In the genomic region with DNA sequence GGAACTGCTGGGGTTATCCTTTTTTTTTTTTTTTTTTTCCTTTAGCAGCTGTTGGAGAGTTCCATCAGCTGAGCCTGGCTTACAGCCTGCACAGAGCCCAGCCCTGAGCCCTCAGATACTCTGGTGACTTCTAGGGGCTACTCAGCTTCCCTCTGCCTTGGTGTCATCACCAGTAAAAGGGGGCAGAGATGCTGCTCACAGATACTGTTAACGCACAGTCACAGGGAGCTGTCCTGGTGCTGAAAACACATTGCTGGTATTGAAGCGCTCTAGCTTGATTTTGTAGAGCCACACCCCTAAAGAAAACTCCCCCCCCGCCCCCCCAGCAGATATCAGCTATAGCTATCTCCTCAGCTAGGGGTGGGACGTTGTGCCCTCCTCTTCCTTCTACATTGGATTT, we compare ENCODE assay signal across 8 mouse cellular contexts.
DNase-seq lines count a peak whose midpoint lies in the region; ATAC-seq and TF ChIP-seq lines count a peak whose summit lies in the region.
"Had no signal": no experiment of that assay in that cellular context is flagged by ENCODE, and none has a peak within 500 bp of the region (broad histone marks: within the 10 kb centered on the region; RNA-seq: fewer than 3 reads in every experiment).

No protein-coding gene starts in this region.

- H3K4me3 ChIP-seq in ES-E14 (ENCODE audit: insufficient read depth in 1 of 2, low read depth in 1 of 2, low read length in 2 of 2, poor library complexity in 1 of 2, severe bottlenecking in 1 of 2): no peak overlapping the region
- H3K4me3 ChIP-seq in limb, embryonic 14.5 days (replicated peaks; ENCODE audit: low read length): no peak overlapping the region
- H3K4me3 ChIP-seq: heart, adult 2 months had no signal

- in situ Hi-C loops in ES-E14 (cut with MboI; ENCODE audit: low sequenced_read_pairs in 2 of 2, unreplicated experiment in 2 of 2): loop anchor here in 1 of 2 experiments (10.0 kb wide), 1 partner anchor 175 kb away; no protein-coding TSS in a partner anchor

- no peaks in the 10 kb centered on the region for H3K36me3 ChIP-seq in ES-E14 (ENCODE audit: control insufficient read depth, insufficient read depth, low read length, poor library complexity, severe bottlenecking)
- no peaks in the 10 kb centered on the region for H3K36me3 ChIP-seq in limb, embryonic 14.5 days (ENCODE audit: control insufficient read depth, insufficient read depth, low read length)

- ATAC-seq in limb, embryonic 14.5 days (ENCODE audit: low FRiP score, low read depth): no peak

- 13% methylated on average over 4 of the region's 4 CpGs for WGBS in limb, embryonic 14.5 days

- no peaks in the 10 kb centered on the region for H3K4me1 ChIP-seq in ES-E14 (ENCODE audit: control insufficient read depth in 2 of 2, insufficient read depth in 2 of 2, low read length in 2 of 2, poor library complexity in 1 of 2)
- no peaks in the 10 kb centered on the region for H3K4me1 ChIP-seq in limb, embryonic 14.5 days (ENCODE audit: control insufficient read depth, insufficient read depth, low read length)

- no peaks in the 10 kb centered on the region for H3K9me3 ChIP-seq in ES-E14 (ENCODE audit: control insufficient read depth, insufficient read depth, low read depth, low read length)
- no peaks in the 10 kb centered on the region for H3K9me3 ChIP-seq in limb, embryonic 14.5 days (ENCODE audit: control insufficient read depth, low read length)

- DNase-seq in kidney, postnatal 10 days: peak; percentile 78
- DNase-seq in kidney, adult 18-20 months: no peak
- DNase-seq in ES-E14 (ENCODE audit: low read depth, low spot score): peak; percentile 31
- peak; percentile 35 for DNase-seq in adrenal gland, postnatal 25 days
- DNase-seq in limb, embryonic 14.5 days (ENCODE audit: low spot score): peak; percentile 78
- DNase-seq in thymus, postnatal 0 days (ENCODE audit: low spot score): no peak
- DNase-seq in spleen, postnatal 4 days (ENCODE audit: low spot score in 2 of 2): no peak
- DNase-seq: heart, adult 2 months had no signal

- TF ChIP-seq POLR2A in limb, embryonic 14.5 days (IDR thresholded peaks at IDR 0.05; ENCODE audit: borderline replicate concordance, extremely low read depth, insufficient read depth, insufficient read length): no peak

- H3K27ac ChIP-seq in ES-E14 (ENCODE audit: insufficient read depth, low read depth, low read length, poor library complexity, severe bottlenecking): no peak overlapping the region
- H3K27ac ChIP-seq in limb, embryonic 14.5 days (replicated peaks; ENCODE audit: low read depth, low read length): no peak overlapping the region
- H3K27ac ChIP-seq: heart, adult 2 months had no signal

- no peak overlapping the region for H3K9ac ChIP-seq in ES-E14 (ENCODE audit: insufficient read depth, low read depth, low read length, poor library complexity, severe bottlenecking)
- H3K9ac ChIP-seq in limb, embryonic 14.5 days (ENCODE audit: low read depth, low read length, severe bottlenecking): no peak overlapping the region

- no peaks in the 10 kb centered on the region for H3K27me3 ChIP-seq in limb, embryonic 14.5 days (ENCODE audit: control insufficient read depth, insufficient read depth, low read length)

- no peak overlapping the region for H3K4me2 ChIP-seq in limb, embryonic 14.5 days (replicated peaks; ENCODE audit: low read depth, low read length, severe bottlenecking)

TF ChIP-seq in ES-E14, 5 proteins besides CTCF, POLR2A, EP300 and RAD21:
- TF ChIP-seq MAFK (IDR thresholded peaks at IDR 0.05; ENCODE audit: insufficient read depth, low read depth, low read length) (0 out of 2 replicates have a peak, but pooled peaks have one; percentile 50), CHD2 (IDR thresholded peaks at IDR 0.05; ENCODE audit: low read depth, low read length) (no peak)
TF ChIP-seq in ES-E14: peak in this region for 1.

Comparison
In these comparisons a context has a peak if more than half of its experiments do, and no peak if none do; other contexts are left out.
1. DNase-seq: peak in kidney, postnatal 10 days (single experiment), ES-E14 (single experiment), adrenal gland, postnatal 25 days (single experiment) and limb, embryonic 14.5 days (single experiment); none in kidney, adult 18-20 months (single experiment), thymus, postnatal 0 days (single experiment) and spleen, postnatal 4 days (0 of 2).